Mouse (Mus musculus) cortical plate, adult 2 months (tissue): ENCODE results near the gene Insl6. TPM values are rescaled to one million over a fixed set of nuclear protein-coding genes. Genes with fewer than 3 reads are reported as not detected.

Experiments
- H3K27ac ChIP-seq: fragments of 200-500 bp; 2 replicates; pipeline ENCODE4 v1.5.1; 2012; ENCODE audit warnings: low read length, control low read depth, inconsistent platforms; ENCODE audit not compliant: insufficient read depth
- H3K4me1 ChIP-seq: fragments of 200-500 bp; 2 replicates; pipeline ENCODE4 v1.6.1; 2011; ENCODE audit warnings: low read length; ENCODE audit not compliant: control insufficient read depth, insufficient read depth
- H3K4me3 ChIP-seq: fragments of 200-500 bp; 2 replicates; pipeline ENCODE4 v1.5.1; 2011; ENCODE audit warnings: mild to moderate bottlenecking, low read length, control low read depth; ENCODE audit not compliant: insufficient read depth
- CTCF ChIP-seq: fragments of 200-500 bp; IDR thresholded peaks from 2 replicates; pipeline ENCODE4 v1.5.1; 2011; ENCODE audit warnings: mild to moderate bottlenecking, control low read depth, low read length; ENCODE audit not compliant: insufficient read depth; ENCODE audit errors: extremely low read depth
- POLR2A ChIP-seq: fragments of 200-500 bp; IDR thresholded peaks from 2 replicates; pipeline ENCODE4 v1.6.1; 2011; ENCODE audit warnings: mild to moderate bottlenecking, low read length, control low read depth; ENCODE audit not compliant: insufficient read depth; ENCODE audit errors: extremely low read depth
- polyA plus RNA-seq: library from polyadenylated mRNA; depleted of rRNA; stranded (reverse); fragments of >200 nt; gene quantifications from 2 replicates; pipeline ENCODE4 v1.2.3, GENCODE M21; 2012

Gene Insl6
- polyA plus RNA-seq, 1 experiment = 0.54 TPM

DNA sequence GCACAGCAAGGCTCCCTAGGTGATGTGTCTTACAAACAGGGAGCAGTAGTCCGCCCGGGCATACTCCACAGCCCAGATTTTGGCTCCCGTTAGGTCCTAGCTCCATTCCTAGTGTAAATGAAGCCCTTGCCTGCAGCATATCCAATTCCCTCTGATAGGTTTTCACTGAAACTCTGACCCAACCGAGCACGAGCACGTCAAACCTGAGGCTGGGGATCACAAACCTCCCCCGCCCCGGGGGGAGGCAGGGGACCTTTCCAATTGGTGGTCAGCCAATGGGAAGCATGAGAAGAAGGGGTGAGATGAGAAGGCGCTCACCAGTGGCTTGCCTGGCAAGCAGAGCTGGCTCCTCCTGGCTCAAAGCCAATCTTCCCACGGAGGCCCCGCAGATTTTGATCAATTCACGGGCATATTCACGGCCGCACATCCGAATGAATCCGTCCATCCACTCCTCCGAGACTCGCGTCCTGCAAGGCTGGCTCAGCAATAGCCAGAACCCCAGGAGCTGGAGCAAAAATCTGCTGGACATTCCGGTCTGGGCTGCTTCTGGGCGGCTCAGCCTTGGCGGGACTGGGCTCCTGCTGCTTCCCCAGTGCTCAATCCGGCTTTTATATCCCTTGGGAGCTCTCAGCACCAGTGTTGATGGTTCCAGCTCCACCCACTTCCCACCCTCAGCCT lies 9.1 kb upstream of the Insl6 start, which contains the start of gene Rln1:
Gene Rln1 (minus strand): TSS at position 603 of the 678 bp plus-strand sequence.
- no peaks in the 10 kb centered on the region for H3K4me1 ChIP-seq
- H3K27ac ChIP-seq = no peak within 1 kb of the TSS
- no peak for TF ChIP-seq CTCF
- TF ChIP-seq POLR2A = no peak
- H3K4me3 ChIP-seq = peak within 1 kb of the TSS; percentile 29

DNA sequence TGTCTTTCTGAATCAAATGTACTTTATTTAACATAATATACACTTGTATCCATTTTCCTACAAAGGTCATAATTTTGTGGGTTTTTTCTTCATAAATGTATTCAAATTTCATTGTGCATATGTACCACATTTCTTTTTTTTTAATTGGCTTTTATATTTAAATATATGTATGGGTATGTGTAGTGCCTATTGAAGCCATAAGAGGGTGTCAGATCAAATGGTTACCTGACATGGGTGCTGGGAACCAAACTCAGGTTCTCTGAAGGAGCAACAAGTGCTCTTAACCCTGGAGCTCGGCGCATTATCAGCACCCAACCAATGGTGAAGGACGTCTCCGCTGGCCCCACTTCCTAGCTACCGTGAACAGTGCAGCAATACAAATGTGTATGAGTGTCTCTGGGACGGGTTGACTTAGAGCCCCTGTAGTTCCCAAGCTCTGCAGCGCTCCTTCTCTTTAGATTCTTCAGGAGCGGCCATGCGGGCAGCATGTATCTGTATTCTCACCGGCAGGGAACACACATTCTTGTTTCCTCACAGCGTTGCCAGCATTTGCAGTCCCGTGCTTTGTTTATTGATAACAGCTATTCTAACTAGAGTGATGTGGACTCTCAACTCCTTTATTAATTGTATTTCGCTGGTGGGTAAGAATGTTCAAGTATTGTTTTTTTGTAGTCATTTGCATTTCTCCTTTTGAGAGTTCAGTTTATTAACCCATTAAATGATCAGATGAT lies 1.8 kb upstream of the Insl6 start:
- Histone ChIP-seq H3K4me3 (no peak overlapping the region), H3K4me1 (no peaks in the 10 kb centered on the region), H3K27ac (no peak overlapping the region)
- TF ChIP-seq CTCF (no peak), POLR2A (no peak)

DNA sequence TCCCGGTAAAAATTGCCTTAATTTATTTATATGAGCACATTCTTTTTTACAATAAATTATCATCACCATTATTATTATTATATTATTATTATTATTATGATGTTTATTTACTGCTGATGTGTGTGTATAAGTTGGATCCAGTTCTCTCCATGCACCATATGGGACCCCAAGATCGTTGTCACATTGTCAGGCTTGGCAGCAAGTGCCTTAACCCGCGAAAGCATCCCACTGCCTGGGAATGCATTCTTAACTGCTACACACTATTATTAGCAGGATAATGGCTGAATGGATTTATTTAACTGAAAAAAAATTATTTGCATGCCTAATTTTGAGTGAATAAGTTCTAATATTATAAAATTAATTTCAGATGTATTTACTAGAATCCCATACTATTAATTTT lies 1.2 kb upstream of the Insl6 start:
- TF ChIP-seq POLR2A (no peak), CTCF (no peak)
- Histone ChIP-seq H3K4me3 (no peak overlapping the region), H3K4me1 (no peaks in the 10 kb centered on the region)

DNA sequence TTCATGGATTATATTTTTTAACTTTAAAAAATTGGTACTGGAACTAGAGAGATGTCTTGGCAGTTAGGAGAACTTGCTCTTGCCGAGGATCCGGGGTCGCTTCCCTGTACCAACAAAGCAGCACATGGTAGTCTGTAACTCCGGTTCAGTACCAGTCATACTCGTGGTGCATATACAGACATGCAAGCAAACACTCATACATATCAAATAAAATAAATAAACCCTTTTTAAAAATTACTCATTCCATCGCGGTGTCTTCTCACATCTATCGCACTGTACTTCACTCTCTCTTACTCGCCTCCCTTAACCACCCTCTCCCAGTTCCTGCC lies 660 bp upstream of the Insl6 start:
- Histone ChIP-seq H3K4me3 (no peak overlapping the region), H3K27ac (no peak overlapping the region), H3K4me1 (no peaks in the 10 kb centered on the region)
- TF ChIP-seq CTCF = no peak
- TF ChIP-seq POLR2A = no peak

More for the DNA sequence above, 1.2 kb upstream of the Insl6 start:
- H3K27ac ChIP-seq = no peak overlapping the region

DNA sequence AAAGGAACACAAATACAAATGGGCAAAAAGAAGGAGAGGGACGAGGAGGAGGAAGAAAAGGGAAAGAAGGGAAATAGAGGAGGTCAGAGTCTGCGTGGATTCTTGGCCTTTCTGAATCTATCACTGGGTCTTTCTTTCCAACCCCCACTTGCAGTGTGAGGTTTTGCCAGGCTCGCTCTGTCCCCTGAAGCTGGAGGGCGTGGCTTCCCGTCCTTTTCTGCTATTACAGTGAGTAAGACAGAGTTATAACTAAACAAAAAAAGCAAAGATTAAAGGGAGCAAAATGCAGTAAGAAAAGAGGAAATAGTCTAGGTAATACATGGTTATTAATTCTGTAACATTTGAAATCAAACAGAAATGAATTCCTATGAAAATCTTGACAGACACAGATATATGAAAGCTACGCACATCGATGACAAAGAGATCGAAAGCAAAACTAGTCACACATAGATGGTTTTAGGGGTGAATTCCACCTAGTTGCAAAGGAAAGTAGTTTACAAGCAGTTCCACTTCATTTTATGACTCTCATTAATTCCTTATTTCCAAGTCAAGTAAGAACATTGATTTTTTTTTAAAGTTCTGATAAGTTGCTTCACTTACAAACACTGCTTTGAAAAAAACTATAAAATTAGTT lies 1.6 kb downstream of the Insl6 start:
- TF ChIP-seq CTCF (no peak), POLR2A (no peak)

DNA sequence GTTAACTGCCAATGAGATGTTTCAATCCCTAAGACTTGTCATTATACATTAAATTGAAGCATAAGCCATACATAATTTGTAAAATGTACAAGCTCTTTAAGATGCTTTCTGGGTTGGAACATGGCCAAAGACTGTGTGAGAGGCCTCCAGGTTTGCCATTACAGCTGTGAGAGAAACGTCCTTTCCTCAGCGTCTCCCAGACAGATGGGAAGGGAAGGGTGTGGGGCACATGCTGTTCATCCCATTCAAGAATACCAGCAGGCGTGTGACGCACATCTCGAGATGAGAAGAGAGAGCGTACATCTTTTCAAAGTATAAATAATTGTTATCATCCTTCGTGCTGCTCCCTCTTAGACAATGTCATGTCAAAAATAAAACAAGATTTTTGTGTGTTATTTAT lies 12.5 kb downstream of the Insl6 start:
- TF ChIP-seq POLR2A = no peak
- no peak for TF ChIP-seq CTCF
- no peaks in the 10 kb centered on the region for H3K4me1 ChIP-seq
- H3K27ac ChIP-seq = no peak overlapping the region
- no peak overlapping the region for H3K4me3 ChIP-seq

More for the DNA sequence above, 1.6 kb downstream of the Insl6 start:
- Histone ChIP-seq H3K27ac (no peak overlapping the region), H3K4me1 (no peaks in the 10 kb centered on the region), H3K4me3 (no peak overlapping the region)

DNA sequence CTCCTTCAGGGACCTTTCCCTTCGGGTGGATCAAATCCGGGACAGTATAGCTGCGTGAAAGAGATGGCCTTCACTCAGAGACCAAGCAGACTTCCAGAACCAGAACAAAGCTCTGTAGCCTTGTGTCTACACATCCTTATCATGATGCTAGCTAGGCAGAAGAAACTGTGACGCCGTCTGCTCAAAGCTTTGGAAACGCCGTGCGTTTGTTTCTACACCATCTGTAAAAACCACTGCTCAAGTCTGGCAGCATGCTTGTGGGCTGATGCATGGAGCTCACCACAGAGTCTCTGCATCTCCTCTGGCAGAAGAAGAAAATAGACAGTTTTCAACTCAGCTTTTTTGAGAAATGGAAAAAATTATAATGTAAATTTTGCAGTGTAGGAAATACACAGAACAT lies 13.4 kb downstream of the Insl6 start:
- TF ChIP-seq CTCF = no peak
- TF ChIP-seq POLR2A = no peak
- Histone ChIP-seq H3K4me3 (no peak overlapping the region), H3K4me1 (no peaks in the 10 kb centered on the region), H3K27ac (no peak overlapping the region)

DNA sequence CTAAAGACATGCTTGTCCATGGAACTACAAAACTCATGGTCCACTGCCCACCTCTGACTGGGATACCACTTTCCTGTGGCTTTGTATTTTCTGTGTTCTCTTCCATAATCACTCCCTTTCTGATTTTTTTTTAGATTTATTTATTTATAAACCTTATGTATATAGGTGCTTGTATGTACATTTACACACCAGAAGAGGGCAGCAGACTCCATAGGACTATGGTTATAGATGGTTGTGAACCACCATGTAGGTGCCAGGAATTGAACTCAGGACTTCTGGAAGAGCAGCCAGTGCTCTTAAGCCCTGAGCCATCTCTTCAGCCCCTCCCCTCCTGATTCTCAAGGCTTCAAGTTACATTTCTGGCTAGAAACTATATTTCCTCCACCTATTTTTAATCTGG lies 16.3 kb downstream of the Insl6 start:
- Histone ChIP-seq H3K27ac (no peak overlapping the region), H3K4me3 (no peak overlapping the region), H3K4me1 (no peaks in the 10 kb centered on the region; the same call in 1 of the 2 replicates)
- TF ChIP-seq POLR2A (no peak), CTCF (no peak)

DNA sequence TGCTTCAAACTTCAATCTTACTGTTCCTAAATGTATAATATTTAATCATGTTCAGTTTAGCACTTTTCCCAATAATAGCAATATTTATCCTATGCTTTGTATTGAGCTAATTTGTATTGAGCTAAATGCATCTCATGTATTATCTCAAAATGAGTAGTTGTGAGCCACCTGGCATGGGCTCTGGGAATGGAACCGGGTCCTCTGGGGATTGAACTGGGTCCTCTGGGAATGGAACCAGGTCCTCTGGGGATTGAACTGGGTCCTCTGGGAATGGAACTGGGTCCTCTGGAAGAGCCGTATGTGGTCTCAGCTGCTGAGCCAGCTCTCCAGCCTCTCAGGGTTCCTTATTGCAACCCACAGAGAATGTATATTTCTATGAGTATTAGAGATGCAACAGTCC lies 23.0 kb downstream of the Insl6 start:
- H3K27ac ChIP-seq = no peak overlapping the region
- no peak overlapping the region for H3K4me3 ChIP-seq
- H3K4me1 ChIP-seq = no peaks in the 10 kb centered on the region; the same call in 1 of the 2 replicates
- TF ChIP-seq CTCF = no peak
- no peak for TF ChIP-seq POLR2A

DNA sequence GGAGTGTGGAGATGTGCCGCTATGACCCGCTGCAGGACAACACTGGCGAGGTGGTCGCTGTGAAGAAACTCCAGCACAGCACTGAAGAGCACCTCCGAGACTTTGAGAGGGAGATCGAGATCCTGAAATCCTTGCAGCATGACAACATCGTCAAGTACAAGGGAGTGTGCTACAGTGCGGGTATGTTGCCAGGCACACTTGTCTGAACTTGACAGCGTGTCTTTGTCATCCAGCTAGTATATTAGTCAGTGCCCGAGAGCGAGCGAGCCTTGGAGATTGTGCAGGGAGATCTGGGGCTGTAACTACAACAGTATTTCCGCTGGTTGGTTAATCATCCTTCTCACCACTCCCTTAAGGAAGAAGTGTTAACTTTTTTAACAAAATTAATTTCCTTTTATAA lies 24.2 kb downstream of the Insl6 start:
- Histone ChIP-seq H3K4me3 (no peak overlapping the region), H3K4me1 (no peaks in the 10 kb centered on the region; the same call in 1 of the 2 replicates), H3K27ac (no peak overlapping the region)
- TF ChIP-seq CTCF (no peak), POLR2A (no peak)
